Mouse (Mus musculus): Measurements from ENCODE around the gene Iqgap2.

DNA sequence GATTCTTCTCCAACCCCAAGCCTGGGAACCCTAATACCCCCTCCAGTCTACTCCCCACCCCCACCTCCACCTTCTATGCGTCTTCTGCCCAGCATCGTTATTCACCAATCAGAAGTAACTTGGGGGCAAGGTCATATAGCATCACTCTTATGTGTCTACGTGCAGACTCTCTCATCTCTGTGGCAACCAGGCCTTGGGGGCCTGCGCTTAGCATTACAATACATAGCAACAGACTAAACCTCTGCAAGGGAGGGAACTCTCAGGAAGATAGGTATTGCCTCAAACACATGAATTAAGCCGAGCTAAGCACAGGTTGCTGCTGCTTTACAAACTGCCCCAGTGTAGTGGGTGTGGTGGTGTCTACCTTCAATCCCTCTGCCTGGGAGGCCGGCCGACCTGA, 295.0 kb downstream of the Iqgap2 start:
- TF ChIP-seq POLR2A (IDR thresholded peaks at IDR 0.05; ENCODE audit: low read depth, low read length) (no peak), CTCF (conservative IDR thresholded peaks at IDR 0.05; ENCODE audit: insufficient read depth, insufficient read length, low read depth, low read length) (no peak)
